Mouse (Mus musculus) kidney, postnatal 25 days (tissue): ENCODE measurements at regions not wholly inside any gene's neighbourhood (a gene's known extent, or its start where the extent isn't known, plus 50 kb on each side); places are given as distances from the start of the nearest gene placed in this dataset.
A peak's percentile ranks its signal among the peaks of the same experiment; 100 is the strongest.

ENCODE experiments used
- DNase-seq, 2 experiments: peaks; one replicate each; pipeline ENCODE4 v3.0.0; 2021; ENCODE audit warnings: mixed read lengths in 2 of 2

GRCm38 (mm10) chr7:94798101-94798500, 1372.9 kb upstream of the Tenm4 start:
- no peak for DNase-seq

DNA sequence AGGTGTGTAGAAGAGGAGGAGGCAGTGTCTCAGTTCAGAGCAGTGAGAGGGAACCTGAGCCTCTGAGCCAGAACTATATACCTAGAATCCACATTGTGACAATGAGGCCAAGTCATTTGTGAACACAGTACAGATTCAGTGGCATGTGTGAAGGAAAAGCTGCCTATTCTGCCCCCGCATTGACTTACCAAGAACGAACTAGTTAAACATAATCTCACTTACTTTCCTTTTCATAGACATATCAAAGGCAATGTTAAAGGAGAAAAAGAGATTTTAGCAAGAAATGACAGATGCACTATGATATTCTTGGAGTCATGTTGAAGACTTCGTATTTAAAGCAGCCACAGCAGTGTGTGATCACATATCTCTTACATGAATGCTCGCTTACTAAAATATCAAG, 1329.8 kb upstream of the Tenm4 start:
- DNase-seq: no peak

DNA sequence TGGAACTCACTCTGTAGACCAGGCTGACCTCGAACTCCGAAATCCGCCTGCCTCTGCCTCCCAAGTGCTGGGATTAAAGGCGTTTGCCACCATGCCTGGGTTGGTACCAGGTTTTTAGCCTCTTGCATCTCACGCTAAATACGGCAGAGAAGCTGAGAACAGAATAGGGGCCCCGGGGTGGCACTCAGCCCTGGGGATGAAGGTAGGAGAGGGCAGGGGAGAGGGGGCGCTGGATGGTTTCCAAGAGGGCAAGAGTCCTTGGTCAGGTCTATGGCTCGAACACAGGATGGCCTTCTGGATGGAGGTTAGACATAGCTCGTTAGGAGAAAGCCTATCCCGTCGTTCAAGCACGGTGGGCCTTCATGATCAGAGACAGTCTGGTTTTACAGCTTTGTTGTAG, 1319.7 kb upstream of the Tenm4 start:
- DNase-seq: peak in 1 of 2 experiments; percentile 26

- DNase-seq: no peak
These were observed 1314.4 kb upstream of the Tenm4 start for GRCm38 (mm10) chr7:94856636-94857035.

GRCm38 (mm10) chr7:94890711-94891430, 1280.2 kb upstream of the Tenm4 start:
- DNase-seq: no peak

DNA sequence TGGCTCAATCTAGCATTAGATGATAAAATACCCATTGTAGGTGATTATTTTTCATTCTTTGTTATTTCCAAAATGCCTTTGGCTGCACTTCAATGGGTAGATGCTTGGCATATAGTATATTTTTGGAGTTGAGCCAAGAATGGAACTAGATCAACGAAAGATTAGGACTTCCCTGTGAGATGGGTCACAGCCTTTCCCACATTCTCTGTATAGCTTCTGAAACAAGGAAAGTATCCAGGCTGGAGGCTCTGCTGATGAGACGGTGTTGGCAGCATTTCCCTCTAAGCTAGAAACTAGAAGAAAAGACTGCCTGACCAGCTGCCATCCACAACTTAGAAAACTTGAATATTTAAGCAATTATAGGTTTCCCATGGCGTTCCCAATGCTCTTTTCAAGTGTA, 1273.0 kb upstream of the Tenm4 start:
- no peak for DNase-seq

GRCm38 (mm10) chr7:94926547-94927123, 1244.4 kb upstream of the Tenm4 start:
- DNase-seq: no peak

DNA sequence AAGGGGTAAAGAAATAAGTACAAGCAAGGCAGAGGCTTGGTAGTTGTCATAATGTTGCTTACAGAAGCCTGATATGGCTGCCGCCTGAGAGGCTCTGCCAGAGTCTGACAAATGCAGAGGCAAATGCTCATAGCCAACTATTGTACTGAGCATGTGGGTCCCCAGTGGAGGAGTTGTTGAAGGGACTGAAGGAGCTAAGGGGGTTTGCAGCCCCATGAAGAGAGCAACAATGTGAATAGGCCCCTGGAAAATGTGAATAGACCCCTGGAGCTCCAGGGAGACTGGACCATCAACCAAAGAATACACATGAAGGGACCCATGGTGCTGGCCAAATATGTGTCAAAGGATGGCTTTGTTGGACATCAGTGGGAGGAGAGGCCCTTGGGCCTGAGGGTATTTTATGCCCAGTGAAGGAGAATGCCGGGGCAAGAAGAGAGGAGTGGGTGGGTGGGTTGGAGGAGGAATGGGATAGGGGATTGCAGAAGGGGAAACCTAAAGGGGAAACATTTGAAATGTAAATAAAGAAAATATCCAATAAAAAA, 1207.2 kb upstream of the Tenm4 start:
- DNase-seq: no peak

DNA sequence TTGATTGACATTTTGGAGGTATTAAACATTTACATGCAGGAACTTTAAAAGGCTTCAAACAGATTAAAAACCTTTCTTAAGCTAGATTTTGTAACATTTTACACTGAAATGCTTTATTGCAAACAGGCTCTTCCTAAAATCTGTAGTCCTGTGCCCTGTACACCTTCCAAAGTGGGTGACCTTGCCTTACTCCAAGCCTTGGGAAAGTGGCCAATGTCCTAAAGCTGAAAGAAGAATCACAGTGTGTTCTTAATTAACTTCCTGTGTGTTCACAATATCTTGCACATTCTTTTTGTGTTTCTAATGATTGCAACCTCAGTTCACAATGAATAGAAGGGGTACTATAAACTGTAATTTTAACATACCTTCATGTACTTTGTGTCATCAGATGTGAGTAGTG, 1203.4 kb upstream of the Tenm4 start:
- no peak for DNase-seq

DNA sequence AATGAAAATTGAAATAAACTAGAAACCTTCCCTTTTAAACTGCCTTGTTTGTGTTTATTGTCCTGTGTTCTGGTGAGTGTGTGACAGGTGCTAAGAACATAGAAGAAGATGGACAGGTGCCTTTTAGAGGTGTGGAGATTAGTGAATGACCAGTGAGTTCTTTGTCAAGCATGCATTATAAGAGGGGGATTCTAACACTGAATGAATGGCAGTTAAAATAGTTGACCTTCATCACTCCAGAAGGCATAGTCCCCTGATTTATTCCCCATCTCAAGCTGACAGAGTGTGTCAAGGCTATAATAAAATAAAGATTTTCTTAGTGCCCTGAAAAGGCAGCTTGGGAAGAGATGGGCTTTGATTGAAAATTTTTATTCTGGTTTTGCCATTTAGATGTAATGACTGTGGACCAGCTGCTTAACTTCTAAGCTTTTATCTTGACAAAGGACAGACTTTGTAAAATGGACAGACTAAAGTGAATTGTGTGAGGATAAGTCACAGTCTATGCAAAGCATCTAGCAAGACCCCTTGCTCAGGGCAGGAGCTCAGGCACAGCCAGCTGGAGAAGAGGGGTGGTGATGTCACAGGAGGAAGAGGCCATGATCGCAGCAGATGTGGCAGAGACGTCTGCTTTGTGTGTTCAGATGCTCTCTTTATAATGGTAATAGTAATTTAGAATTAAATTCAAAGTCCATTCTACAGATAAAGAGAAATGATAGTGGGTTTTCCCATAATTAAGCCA, 1195.8 kb upstream of the Tenm4 start:
- no peak for DNase-seq

- DNase-seq: no peak
These were observed 1174.8 kb upstream of the Tenm4 start for GRCm38 (mm10) chr7:94996258-94996657.

DNA sequence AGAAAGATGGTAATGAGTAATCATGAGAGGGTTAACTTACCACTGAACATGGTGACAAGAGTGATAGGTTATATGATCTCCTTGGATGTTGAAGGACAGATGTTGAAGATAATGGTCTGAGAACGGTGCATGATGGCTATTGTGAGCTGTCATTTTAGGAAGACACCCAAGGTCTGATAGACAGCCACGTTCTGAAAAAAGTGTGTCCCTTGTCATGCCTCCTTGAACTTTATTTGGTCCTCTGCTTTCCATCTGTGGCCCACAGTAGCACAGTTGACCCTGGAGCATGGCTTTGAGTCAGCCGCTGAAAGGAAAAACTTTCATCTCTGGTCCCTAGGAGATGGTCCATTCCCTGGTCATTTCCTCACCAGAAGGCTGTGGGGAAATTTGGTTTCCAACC, 1166.9 kb upstream of the Tenm4 start:
- DNase-seq: no peak

DNA sequence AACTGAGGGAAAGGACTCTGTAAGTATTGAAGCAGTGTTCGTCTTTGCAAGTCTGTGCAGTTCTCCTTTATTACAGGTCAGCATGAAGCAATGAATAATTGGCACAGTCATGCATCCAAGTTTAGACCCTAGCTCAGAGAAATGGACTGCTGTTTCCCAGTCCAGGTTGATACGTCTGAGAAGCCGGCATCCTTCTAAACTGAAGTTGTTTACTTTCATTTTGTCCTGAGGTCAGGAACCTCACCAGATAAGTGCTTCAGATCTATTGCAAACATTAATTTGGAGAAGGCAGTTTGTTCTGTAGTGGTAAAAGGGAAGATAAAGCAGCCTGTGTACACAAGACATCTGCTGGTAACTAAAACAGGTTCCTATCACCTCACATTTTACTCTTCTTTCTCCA, 1165.6 kb upstream of the Tenm4 start:
- DNase-seq: no peak

- DNase-seq: no peak
These were observed 1162.1 kb upstream of the Tenm4 start for GRCm38 (mm10) chr7:95008896-95009430.

- DNase-seq: no peak
These were observed 1150.8 kb upstream of the Tenm4 start for GRCm38 (mm10) chr7:95020285-95020684.

GRCm38 (mm10) chr7:95027915-95028810, 1142.9 kb upstream of the Tenm4 start:
- DNase-seq: no peak
